Mouse (Mus musculus) E14TG2a.4 (cell line): ENCODE data around the gene Gnaq.
A peak's percentile ranks its signal among the peaks of the same experiment; 100 is the strongest.

Source experiments
- H3K27me3 ChIP-seq: 2 replicates; pipeline ENCODE4 v1.6.1; 2014; ENCODE audit warnings: low read length, control low read depth; ENCODE audit not compliant: insufficient read depth
- H3K36me3 ChIP-seq: 2 replicates; pipeline ENCODE4 v1.6.1; 2014; ENCODE audit warnings: low read length, control low read depth; ENCODE audit not compliant: insufficient read depth
- H3K4me1 ChIP-seq: replicated peaks from 2 replicates; pipeline ENCODE4 v1.6.1; 2014; ENCODE audit warnings: low read depth, low read length, control low read depth
- H3K4me3 ChIP-seq: replicated peaks from 2 replicates; pipeline ENCODE4 v1.5.1; 2014; ENCODE audit warnings: mild to moderate bottlenecking, low read length
- H3K9me3 ChIP-seq: 2 replicates; pipeline ENCODE4 v1.6.1; 2014; ENCODE audit warnings: low read length, control low read depth
- CTCF ChIP-seq: conservative IDR thresholded peaks from 2 replicates; pipeline ENCODE4 v1.5.1; 2014; ENCODE audit warnings: low read length
- NANOG ChIP-seq: IDR thresholded peaks from 2 replicates; pipeline ENCODE4 v1.6.1; 2014; ENCODE audit warnings: borderline replicate concordance, low read length, mixed read lengths
- POU5F1 ChIP-seq: IDR thresholded peaks from 2 replicates; pipeline ENCODE4 v1.6.1; 2014; ENCODE audit warnings: low read length, borderline replicate concordance

The Gnaq gene

DNA sequence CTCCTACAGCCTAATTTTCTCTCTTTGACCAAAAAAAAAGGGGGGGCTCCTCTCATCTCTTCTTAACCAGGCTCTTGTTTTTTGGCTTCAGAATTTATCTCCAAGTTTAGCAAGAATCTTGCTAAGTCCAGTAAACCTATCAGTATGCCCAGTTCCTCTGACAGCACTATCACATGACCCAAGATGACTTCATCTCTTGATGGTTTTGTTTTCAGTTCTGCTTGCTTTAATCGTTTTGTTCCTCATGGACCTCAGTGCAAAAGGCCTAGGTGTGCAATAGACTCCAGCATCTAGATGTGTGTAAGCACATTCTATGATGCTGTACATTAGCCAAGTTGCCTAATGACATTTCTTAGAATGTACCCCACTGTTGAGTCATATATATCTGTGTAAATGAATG is 275.1 kb downstream of the Gnaq start:
- H3K27me3 ChIP-seq, result no peaks in the 10 kb centered on the region
- TF ChIP-seq POU5F1, result no peak
- no peak for TF ChIP-seq CTCF
- TF ChIP-seq NANOG, result no peak
- no peaks in the 10 kb centered on the region for H3K9me3 ChIP-seq
- no peak overlapping the region for H3K4me3 ChIP-seq
- H3K36me3 ChIP-seq, result no peaks in the 10 kb centered on the region
- H3K4me1 ChIP-seq, result peaks cover 6% of the 10 kb centered on the region; the same call in 1 of the 2 replicates

- no peak overlapping the region for H3K4me3 ChIP-seq
- TF ChIP-seq CTCF (no peak), NANOG (no peak), POU5F1 (no peak)
- no peaks in the 10 kb centered on the region for H3K9me3 ChIP-seq
- H3K36me3 ChIP-seq, result no peaks in the 10 kb centered on the region
- H3K4me1 ChIP-seq, result peaks cover 6% of the 10 kb centered on the region; the same call in 1 of the 2 replicates
- H3K27me3 ChIP-seq, result no peaks in the 10 kb centered on the region
Measured at GRCm38 (mm10) chr19:16411302-16411701, 278.7 kb downstream of the Gnaq start.

GRCm38 (mm10) chr19:16418086-16418663 is 285.5 kb downstream of the Gnaq start:
- peaks cover 10% of the 10 kb centered on the region for H3K4me1 ChIP-seq
- H3K27me3 ChIP-seq, result no peaks in the 10 kb centered on the region
- no peak overlapping the region for H3K4me3 ChIP-seq
- H3K36me3 ChIP-seq, result no peaks in the 10 kb centered on the region
- peaks cover under 1% of the 10 kb centered on the region; the same call in 1 of the 2 replicates for H3K9me3 ChIP-seq
- TF ChIP-seq POU5F1 (no peak), CTCF (no peak)

DNA sequence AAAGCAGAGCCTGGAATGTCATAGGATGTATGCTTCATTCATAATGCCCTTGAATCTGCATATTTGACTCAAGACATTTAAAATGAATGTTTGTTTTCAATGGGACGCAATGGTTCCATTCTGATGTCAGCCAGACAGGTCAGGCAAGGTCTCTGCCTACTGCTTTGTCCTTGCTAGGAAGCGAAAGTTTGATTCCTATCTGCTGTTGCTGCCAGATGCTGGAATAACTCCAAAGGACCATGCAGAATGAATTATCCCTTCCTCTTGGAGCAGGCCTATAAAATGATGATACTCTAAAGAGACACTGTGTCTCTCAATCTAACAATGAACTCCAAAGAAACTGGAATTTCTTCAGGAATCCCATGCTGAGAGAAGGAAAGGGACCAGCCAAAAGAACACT is 293.0 kb downstream of the Gnaq start:
- H3K36me3 ChIP-seq, result no peaks in the 10 kb centered on the region
- H3K4me3 ChIP-seq, result no peak overlapping the region
- H3K4me1 ChIP-seq, result no peaks in the 10 kb centered on the region
- H3K9me3 ChIP-seq, result peaks cover 20% of the 10 kb centered on the region
- no peaks in the 10 kb centered on the region for H3K27me3 ChIP-seq
- no peak for TF ChIP-seq NANOG
- TF ChIP-seq CTCF, result no peak
- TF ChIP-seq POU5F1, result no peak

DNA sequence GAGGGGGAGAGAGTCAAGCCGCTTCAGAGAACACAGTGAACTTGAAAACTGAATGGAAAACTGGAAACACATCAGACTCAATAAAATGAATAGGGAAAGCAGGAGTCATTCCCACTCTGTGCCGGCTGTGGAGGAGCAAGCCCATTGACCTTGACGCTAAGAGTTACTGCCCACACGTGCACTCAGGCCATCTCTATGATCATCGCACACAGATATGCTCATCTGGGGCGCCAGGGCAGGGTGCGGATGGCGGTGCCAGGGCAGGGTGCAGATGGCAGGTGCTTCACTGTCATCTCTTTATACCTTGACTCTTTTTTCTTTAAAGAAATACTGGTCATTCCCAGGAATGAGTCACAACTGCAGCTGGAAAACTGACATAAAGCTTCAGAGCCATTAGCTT is 298.7 kb downstream of the Gnaq start:
- H3K9me3 ChIP-seq, result peaks cover 18% of the 10 kb centered on the region
- TF ChIP-seq CTCF (no peak), POU5F1 (no peak), NANOG (no peak)
- H3K36me3 ChIP-seq, result no peaks in the 10 kb centered on the region
- H3K4me1 ChIP-seq, result peaks cover 17% of the 10 kb centered on the region
- H3K27me3 ChIP-seq, result peaks cover 20% of the 10 kb centered on the region
- H3K4me3 ChIP-seq, result no peak overlapping the region

- Histone ChIP-seq H3K4me1 (peaks cover 52% of the 10 kb centered on the region), H3K36me3 (no peaks in the 10 kb centered on the region), H3K9me3 (no peaks in the 10 kb centered on the region), H3K27me3 (peaks cover 54% of the 10 kb centered on the region), H3K4me3 (peak overlapping the region; percentile 80; the same call in 1 of the 2 replicates)
- TF ChIP-seq NANOG (no peak), POU5F1 (no peak), CTCF (peak; percentile 67)
Measured at GRCm38 (mm10) chr19:16434879-16435278, 302.2 kb downstream of the Gnaq start.

DNA sequence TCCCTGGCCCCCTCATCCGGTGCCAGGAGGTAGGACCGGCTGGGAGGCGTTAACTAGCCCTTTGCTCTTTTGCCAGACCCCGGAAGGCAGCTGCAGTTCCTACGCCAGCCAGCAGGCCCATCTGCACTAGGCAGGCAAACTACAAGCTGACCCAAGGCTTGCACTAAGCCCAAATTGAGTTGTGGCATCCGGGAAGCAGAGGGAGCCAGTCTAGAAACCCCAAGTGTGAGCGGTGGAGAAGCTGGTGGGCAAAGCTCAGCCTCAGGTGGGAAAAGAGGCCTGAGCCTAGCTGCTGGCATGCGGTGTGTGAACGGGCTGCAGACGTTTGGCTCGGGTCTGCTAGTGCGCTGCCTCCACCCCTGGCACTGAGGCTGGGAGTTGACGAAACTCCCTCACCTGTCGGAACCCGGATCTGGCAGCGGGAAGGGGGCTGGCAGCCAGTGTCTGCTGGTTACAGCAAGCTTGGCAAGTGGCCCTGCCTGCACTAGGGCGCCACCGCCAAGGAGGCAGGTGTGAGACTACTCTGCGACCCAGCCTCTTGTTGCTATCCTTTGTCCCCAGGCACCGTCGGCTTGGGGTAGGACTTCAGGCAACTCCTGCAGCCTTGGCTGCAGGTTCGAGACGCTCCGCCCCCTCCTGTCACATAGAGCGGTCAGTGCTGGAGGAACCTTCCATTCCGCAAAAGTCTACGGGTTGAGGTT is 303.1 kb downstream of the Gnaq start, which contains the start of gene Gna14:
Gene Gna14, plus strand, starts transcription at position 232 of the 701 bp plus-strand sequence.
- H3K27me3 ChIP-seq, result peaks cover 55% of the 10 kb centered on the region
- peaks cover 60% of the 10 kb centered on the region for H3K4me1 ChIP-seq
- H3K9me3 ChIP-seq, result no peaks in the 10 kb centered on the region
- H3K36me3 ChIP-seq, result no peaks in the 10 kb centered on the region
- H3K4me3 ChIP-seq, result peak within 1 kb of the TSS; percentile 80
- TF ChIP-seq POU5F1, result no peak
- TF ChIP-seq CTCF, result peak; percentile 94

- TF ChIP-seq NANOG, result no peak
- TF ChIP-seq POU5F1, result no peak
- TF ChIP-seq CTCF, result no peak
- Histone ChIP-seq H3K9me3 (no peaks in the 10 kb centered on the region), H3K36me3 (no peaks in the 10 kb centered on the region), H3K4me3 (peak overlapping the region; percentile 80), H3K27me3 (peaks cover 57% of the 10 kb centered on the region), H3K4me1 (peaks cover 62% of the 10 kb centered on the region)
Measured at GRCm38 (mm10) chr19:16436335-16437169, 303.9 kb downstream of the Gnaq start.
